Mouse (Mus musculus): ENCODE results near the gene D430041D05Rik. TPM values are rescaled to one million over a fixed set of nuclear protein-coding genes. Genes with fewer than 3 reads are reported as not detected.

The D430041D05Rik gene
- polyA plus RNA-seq (2016; fragmentation: Nextera tagmentation; extraction: Ambion mirVana), result 1.2 and 1.7 TPM in 2 replicates

- peak within 1 kb of the TSS; percentile 71 for H3K4me3 ChIP-seq
- no peaks in the 10 kb centered on the region for H3K9me3 ChIP-seq
- 67% methylated on average over 4 of the region's 4 CpGs for WGBS
- peak within 1 kb of the TSS; percentile 90 for H3K27ac ChIP-seq
- H3K4me1 ChIP-seq (replicated peaks), result peaks cover 36% of the 10 kb centered on the region; the same call in 1 of the 2 replicates
- H3K27me3 ChIP-seq (ENCODE audit: insufficient read depth, poor library complexity, severe bottlenecking), result peaks cover 76% of the 10 kb centered on the region
- no peaks in the 10 kb centered on the region for H3K36me3 ChIP-seq
- DNase-seq (ENCODE audit: low spot score), result no peak
These were observed at the start of gene D430041D05Rik for GRCm38 (mm10) chr2:104410963-104411545. TSS of gene D430041D05Rik (minus strand) at chr2:104411013.

- Histone ChIP-seq H3K4me1 (replicated peaks) (no peaks in the 10 kb centered on the region), H3K27ac (no peak overlapping the region), H3K4me3 (no peak overlapping the region), H3K36me3 (no peaks in the 10 kb centered on the region), H3K27me3 (ENCODE audit: insufficient read depth, poor library complexity, severe bottlenecking) (no peaks in the 10 kb centered on the region), H3K9me3 (no peaks in the 10 kb centered on the region)
- 84% methylated on average over 3 of the region's 3 CpGs for WGBS
- no peak for DNase-seq (ENCODE audit: low spot score)
These were observed 49.2 kb upstream of the D430041D05Rik start for GRCm38 (mm10) chr2:104460021-104460420.

- H3K4me3 ChIP-seq, result no peak overlapping the region
These were observed 47.9 kb upstream of the D430041D05Rik start for GRCm38 (mm10) chr2:104458569-104459332.

GRCm38 (mm10) chr2:104457106-104457505, 46.3 kb upstream of the D430041D05Rik start:
- H3K36me3 ChIP-seq, result no peaks in the 10 kb centered on the region
- DNase-seq (ENCODE audit: low spot score), result no peak
- no peaks in the 10 kb centered on the region for H3K9me3 ChIP-seq
- H3K4me3 ChIP-seq, result no peak overlapping the region
- WGBS, result 88% methylated on average over 3 of the region's 3 CpGs
- H3K4me1 ChIP-seq (replicated peaks), result no peaks in the 10 kb centered on the region
- no peaks in the 10 kb centered on the region for H3K27me3 ChIP-seq (ENCODE audit: insufficient read depth, poor library complexity, severe bottlenecking)
- no peak overlapping the region for H3K27ac ChIP-seq

More at GRCm38 (mm10) chr2:104458569-104459332, 47.9 kb upstream of the D430041D05Rik start:
- Histone ChIP-seq H3K9me3 (no peaks in the 10 kb centered on the region), H3K4me1 (replicated peaks) (no peaks in the 10 kb centered on the region), H3K36me3 (no peaks in the 10 kb centered on the region), H3K27me3 (ENCODE audit: insufficient read depth, poor library complexity, severe bottlenecking) (no peaks in the 10 kb centered on the region), H3K27ac (no peak overlapping the region)
- no peak for DNase-seq (ENCODE audit: low spot score)
- WGBS, result 88% methylated on average over 8 of the region's 8 CpGs

- DNase-seq (ENCODE audit: low spot score), result no peak
- H3K27ac ChIP-seq, result no peak overlapping the region
- H3K4me1 ChIP-seq (replicated peaks), result no peaks in the 10 kb centered on the region
- H3K36me3 ChIP-seq, result no peaks in the 10 kb centered on the region
- no peaks in the 10 kb centered on the region for H3K9me3 ChIP-seq
- 88% methylated on average over 3 of the region's 3 CpGs for WGBS
- no peaks in the 10 kb centered on the region for H3K27me3 ChIP-seq (ENCODE audit: insufficient read depth, poor library complexity, severe bottlenecking)
- no peak overlapping the region for H3K4me3 ChIP-seq
These were observed 39.9 kb upstream of the D430041D05Rik start for GRCm38 (mm10) chr2:104450685-104451084.

GRCm38 (mm10) chr2:104449191-104449590, 38.4 kb upstream of the D430041D05Rik start:
- H3K4me3 ChIP-seq, result no peak overlapping the region
- DNase-seq (ENCODE audit: low spot score), result no peak
- H3K36me3 ChIP-seq, result no peaks in the 10 kb centered on the region
- no peaks in the 10 kb centered on the region for H3K4me1 ChIP-seq (replicated peaks)
- H3K9me3 ChIP-seq, result no peaks in the 10 kb centered on the region
- H3K27me3 ChIP-seq (ENCODE audit: insufficient read depth, poor library complexity, severe bottlenecking), result no peaks in the 10 kb centered on the region
- 100% methylated on average over 1 of the region's 1 CpGs for WGBS
- no peak overlapping the region for H3K27ac ChIP-seq

GRCm38 (mm10) chr2:104448201-104448600, 37.4 kb upstream of the D430041D05Rik start:
- Histone ChIP-seq H3K9me3 (no peaks in the 10 kb centered on the region), H3K4me1 (replicated peaks) (no peaks in the 10 kb centered on the region)
- 84% methylated on average over 4 of the region's 4 CpGs for WGBS

GRCm38 (mm10) chr2:104446016-104446415, 35.2 kb upstream of the D430041D05Rik start:
- H3K27me3 ChIP-seq (ENCODE audit: insufficient read depth, poor library complexity, severe bottlenecking), result no peaks in the 10 kb centered on the region
- no peak overlapping the region for H3K27ac ChIP-seq
- H3K36me3 ChIP-seq, result peaks cover 7% of the 10 kb centered on the region; the same call in 1 of the 2 replicates
- WGBS, result 72% methylated on average over 1 of the region's 1 CpGs
- no peaks in the 10 kb centered on the region for H3K9me3 ChIP-seq
- no peak for DNase-seq (ENCODE audit: low spot score)
- H3K4me1 ChIP-seq (replicated peaks), result no peaks in the 10 kb centered on the region
- no peak overlapping the region for H3K4me3 ChIP-seq

More at GRCm38 (mm10) chr2:104448201-104448600, 37.4 kb upstream of the D430041D05Rik start:
- Histone ChIP-seq H3K27me3 (ENCODE audit: insufficient read depth, poor library complexity, severe bottlenecking) (no peaks in the 10 kb centered on the region), H3K27ac (no peak overlapping the region), H3K36me3 (no peaks in the 10 kb centered on the region), H3K4me3 (no peak overlapping the region)
- DNase-seq (ENCODE audit: low spot score), result no peak

- Histone ChIP-seq H3K4me1 (replicated peaks) (no peaks in the 10 kb centered on the region), H3K36me3 (peaks cover 16% of the 10 kb centered on the region; the same call in 1 of the 2 replicates), H3K27me3 (ENCODE audit: insufficient read depth, poor library complexity, severe bottlenecking) (no peaks in the 10 kb centered on the region), H3K9me3 (no peaks in the 10 kb centered on the region), H3K27ac (no peak overlapping the region), H3K4me3 (no peak overlapping the region)
- WGBS, result 46% methylated on average over 2 of the region's 2 CpGs
- DNase-seq (ENCODE audit: low spot score), result peak; percentile 42
These were observed 34.0 kb upstream of the D430041D05Rik start for GRCm38 (mm10) chr2:104444776-104445175.

- no peak for DNase-seq (ENCODE audit: low spot score)
- Histone ChIP-seq H3K36me3 (peaks cover 35% of the 10 kb centered on the region), H3K27me3 (ENCODE audit: insufficient read depth, poor library complexity, severe bottlenecking) (no peaks in the 10 kb centered on the region), H3K27ac (no peak overlapping the region), H3K4me1 (replicated peaks) (no peaks in the 10 kb centered on the region), H3K9me3 (no peaks in the 10 kb centered on the region), H3K4me3 (no peak overlapping the region)
- WGBS, result 66% methylated on average over 4 of the region's 4 CpGs
These were observed 31.5 kb upstream of the D430041D05Rik start for GRCm38 (mm10) chr2:104442341-104442740.

GRCm38 (mm10) chr2:104436226-104436625, 25.4 kb upstream of the D430041D05Rik start:
- peaks cover 77% of the 10 kb centered on the region for H3K36me3 ChIP-seq
- no peak overlapping the region for H3K4me3 ChIP-seq
- H3K9me3 ChIP-seq, result no peaks in the 10 kb centered on the region
- H3K27ac ChIP-seq, result no peak overlapping the region
- DNase-seq (ENCODE audit: low spot score), result no peak
- 97% methylated on average over 3 of the region's 3 CpGs for WGBS
- H3K4me1 ChIP-seq (replicated peaks), result no peaks in the 10 kb centered on the region
- H3K27me3 ChIP-seq (ENCODE audit: insufficient read depth, poor library complexity, severe bottlenecking), result no peaks in the 10 kb centered on the region

- H3K36me3 ChIP-seq, result peaks cover 59% of the 10 kb centered on the region
- no peak overlapping the region for H3K27ac ChIP-seq
- no peak overlapping the region for H3K4me3 ChIP-seq
- no peaks in the 10 kb centered on the region for H3K9me3 ChIP-seq
- no peaks in the 10 kb centered on the region for H3K27me3 ChIP-seq (ENCODE audit: insufficient read depth, poor library complexity, severe bottlenecking)
- WGBS, result 96% methylated on average over 6 of the region's 6 CpGs
- DNase-seq (ENCODE audit: low spot score), result no peak
- no peaks in the 10 kb centered on the region for H3K4me1 ChIP-seq (replicated peaks)
These were observed 20.3 kb upstream of the D430041D05Rik start for GRCm38 (mm10) chr2:104431067-104431466.

- Histone ChIP-seq H3K4me1 (replicated peaks) (no peaks in the 10 kb centered on the region), H3K27ac (no peak overlapping the region), H3K4me3 (no peak overlapping the region), H3K9me3 (no peaks in the 10 kb centered on the region), H3K36me3 (peaks cover 54% of the 10 kb centered on the region), H3K27me3 (ENCODE audit: insufficient read depth, poor library complexity, severe bottlenecking) (no peaks in the 10 kb centered on the region)
- 96% methylated on average over 5 of the region's 5 CpGs for WGBS
- DNase-seq (ENCODE audit: low spot score), result no peak
These were observed 19.8 kb upstream of the D430041D05Rik start for GRCm38 (mm10) chr2:104430566-104430965.
